Mouse (Mus musculus) right cerebral cortex, postnatal 14 days (tissue): ENCODE results near the gene Hfe.
"Not testable (repeated sequence)": the region's sequence is repeated elsewhere in the genome, so short reads cannot be mapped to it uniquely, and the experiment has no call there.

Source experiments
- DNase-seq: peaks from one replicate; pipeline ENCODE4 v3.0.0; 2022

Gene Hfe

DNA sequence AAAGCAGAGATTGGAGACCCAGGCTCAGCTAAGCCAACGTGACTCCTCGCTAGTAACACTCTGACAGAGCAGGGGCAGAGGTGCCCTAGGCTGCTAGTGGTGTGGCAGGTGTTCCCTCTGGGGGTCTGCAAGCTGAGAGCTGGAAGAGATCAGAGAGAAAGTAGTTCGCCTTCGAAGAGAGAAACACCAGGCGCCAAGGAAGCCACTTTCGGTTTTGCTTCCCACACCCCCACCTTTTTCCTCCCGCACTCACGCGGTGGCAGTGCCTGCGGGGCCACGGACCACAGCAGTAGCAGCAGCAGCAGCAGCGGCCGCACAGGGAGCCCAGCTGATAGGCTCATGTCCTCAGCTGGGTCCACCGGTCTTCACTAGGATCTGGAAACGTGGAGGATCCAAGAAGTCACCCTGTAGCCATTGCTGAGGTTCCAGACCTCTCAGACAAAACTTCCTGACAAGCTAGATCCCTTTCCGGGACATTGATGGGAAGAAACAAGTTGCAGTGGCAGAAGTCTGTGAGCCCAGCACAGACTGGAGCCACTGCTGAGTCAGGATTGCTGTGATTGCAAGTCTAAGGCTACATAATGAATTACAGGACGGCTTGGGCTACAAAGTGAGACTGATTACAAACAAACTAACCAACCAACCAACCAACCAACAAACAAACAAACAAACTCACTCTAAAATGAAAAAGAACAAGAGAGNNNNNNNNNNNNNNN is at the start of gene Hfe:
Hfe (minus strand) TSS at position 481 of the 716 bp plus-strand sequence.
- peak; percentile 32 for DNase-seq

DNA sequence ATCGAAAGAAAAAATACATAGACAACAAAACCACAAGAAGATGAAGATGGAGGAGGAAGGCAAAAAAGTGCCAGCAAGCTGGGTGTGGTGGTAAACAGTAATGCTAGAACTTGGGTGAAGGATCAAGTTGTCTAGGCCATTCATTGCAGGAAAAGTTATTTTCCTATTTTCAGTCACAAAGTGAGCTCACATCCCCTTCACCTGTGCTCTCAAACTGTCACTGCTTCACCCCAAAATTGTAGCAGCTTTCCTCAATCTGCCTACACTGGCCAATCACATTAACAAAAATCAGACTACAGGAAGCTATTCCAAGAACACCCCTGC is 49.2 kb upstream of the Hfe start:
- DNase-seq, result no peak

DNA sequence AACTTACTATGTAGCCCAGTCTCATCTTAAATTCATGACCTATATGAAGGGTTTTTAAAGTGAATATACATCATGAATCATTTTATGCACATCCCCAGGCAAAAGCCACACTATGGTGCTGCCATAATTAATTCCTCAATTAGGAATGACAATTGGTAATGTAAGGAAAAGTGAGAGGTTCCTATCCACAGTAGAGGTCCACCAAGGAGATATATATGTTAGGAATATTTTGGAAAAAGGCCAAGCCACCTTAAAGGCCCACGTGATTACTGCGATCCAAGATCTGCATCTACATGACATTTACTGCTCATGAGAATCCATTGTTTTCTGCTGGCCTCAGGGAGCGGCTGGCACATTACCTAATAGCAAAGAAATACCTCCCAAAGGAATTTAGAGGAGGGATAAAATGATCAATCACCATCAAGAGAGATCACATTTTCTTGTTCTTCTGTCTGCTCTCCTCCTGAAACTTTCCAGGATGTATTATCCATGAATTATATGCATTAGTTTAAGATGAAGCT is 48.7 kb upstream of the Hfe start:
- no peak for DNase-seq

DNA sequence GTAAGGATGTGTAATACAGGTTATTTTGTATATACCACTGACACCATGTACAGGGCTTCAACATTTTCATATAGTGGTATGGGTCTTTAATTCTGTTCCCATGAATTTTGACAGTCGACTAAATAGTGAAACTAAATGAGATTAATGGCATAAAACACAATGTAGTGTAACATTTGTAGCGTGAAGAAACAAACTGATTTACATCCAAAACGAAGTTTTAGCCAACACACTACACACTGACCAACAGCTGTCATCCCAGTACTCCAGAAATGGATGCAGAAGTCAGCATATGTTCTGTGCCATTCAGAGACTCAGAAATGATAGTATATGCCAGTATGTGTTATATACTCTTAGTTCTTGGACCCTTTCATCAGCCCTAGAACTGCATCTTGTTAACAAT is 47.3 kb upstream of the Hfe start:
- no peak for DNase-seq

DNA sequence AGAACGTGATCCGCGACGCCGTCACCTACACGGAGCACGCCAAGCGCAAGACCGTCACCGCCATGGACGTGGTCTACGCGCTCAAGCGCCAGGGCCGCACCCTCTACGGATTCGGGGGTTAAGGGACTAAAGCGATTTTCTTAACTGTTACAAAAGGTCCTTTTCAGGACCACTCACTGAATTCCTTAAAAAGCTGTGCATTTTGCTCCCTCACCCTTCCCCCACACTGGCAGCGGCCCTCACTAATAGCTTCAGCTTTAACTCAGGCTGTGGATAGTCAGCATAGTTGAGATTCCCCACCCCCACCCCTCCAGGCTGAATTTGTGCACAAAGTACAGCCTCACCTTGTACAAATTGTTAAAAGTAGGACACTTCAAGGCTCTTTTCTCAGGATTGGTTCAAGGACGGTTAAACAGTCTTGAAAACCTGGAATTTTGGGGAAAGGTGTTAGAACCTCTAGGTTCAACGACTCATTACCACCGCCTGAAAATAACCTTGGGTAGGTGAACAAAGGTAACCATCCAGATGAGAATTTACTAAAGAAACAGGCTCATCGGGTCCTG is 46.6 kb upstream of the Hfe start:
- no peak for DNase-seq

DNA sequence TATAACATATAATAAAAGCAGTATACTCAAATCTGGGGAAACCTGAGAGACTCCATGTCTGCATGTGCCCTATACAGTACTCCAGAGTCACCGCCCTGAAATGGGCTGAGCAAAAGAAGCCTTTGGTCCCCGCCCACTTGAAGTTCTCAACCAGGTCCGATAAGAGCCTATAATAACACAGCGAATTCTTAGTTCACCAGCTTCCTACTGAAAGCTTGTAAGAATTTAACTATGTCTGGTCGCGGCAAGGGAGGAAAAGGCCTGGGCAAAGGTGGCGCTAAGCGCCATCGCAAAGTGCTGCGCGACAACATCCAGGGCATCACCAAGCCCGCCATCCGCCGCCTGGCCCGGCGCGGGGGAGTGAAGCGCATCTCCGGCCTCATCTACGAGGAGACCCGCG is 46.1 kb upstream of the Hfe start, which contains the start of gene Hist1h4b:
Hist1h4b (plus strand) TSS at position 224 of the 400 bp plus-strand sequence.
- peak; percentile 72 for DNase-seq

DNA sequence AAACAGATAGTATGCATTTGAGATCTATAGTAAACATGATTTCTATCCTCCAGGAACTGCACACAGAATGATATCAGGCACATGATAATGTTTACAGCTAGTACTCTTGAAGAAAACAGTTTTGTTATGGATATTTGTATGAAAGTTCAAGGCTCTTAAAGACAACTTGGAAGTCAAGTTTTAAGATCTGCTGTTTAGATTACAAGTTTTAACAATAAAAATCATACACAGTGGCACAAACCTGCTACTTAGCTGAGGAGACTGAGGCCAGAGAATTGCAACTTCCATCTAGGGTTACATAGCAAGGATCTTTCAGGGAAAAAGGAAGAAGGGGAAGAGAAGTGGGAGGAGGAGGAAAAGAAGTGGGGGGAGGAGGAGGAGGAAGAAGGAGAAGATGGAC is 44.3 kb upstream of the Hfe start:
- DNase-seq, result no peak

DNA sequence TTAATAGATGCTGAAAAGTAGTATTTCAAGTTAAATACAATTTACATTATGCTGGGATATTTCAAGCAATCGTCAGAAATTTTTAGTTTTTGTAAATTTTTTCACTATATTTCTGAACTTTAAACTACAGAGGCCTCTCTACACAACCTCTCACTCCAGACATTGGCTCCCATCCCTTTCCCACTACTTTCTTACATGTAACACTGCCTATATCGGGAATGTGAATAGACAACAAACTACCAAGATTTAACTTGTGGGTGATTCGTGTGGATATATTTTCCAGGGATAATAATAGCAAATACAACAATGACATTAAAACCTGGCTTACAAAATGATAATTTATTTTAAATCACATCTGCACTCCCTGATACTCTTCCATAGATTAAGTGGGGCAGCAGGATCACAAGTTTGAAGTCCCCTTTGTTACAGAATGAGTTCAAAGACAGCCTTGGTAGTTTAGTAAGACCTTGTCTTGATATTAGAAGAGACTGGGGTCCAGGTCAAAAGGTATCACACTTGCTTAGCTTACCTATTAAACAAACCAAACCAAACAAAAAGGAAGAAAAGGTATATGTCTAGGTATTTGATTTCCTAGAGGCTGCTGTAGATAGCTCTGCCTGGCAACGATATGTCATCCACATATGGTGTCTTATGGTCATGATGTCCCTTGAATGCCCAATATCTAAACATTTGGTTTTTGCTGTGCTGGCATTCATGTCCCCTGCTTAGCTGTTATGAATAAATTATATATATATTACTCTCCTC is 42.8 kb upstream of the Hfe start:
- no peak for DNase-seq

DNA sequence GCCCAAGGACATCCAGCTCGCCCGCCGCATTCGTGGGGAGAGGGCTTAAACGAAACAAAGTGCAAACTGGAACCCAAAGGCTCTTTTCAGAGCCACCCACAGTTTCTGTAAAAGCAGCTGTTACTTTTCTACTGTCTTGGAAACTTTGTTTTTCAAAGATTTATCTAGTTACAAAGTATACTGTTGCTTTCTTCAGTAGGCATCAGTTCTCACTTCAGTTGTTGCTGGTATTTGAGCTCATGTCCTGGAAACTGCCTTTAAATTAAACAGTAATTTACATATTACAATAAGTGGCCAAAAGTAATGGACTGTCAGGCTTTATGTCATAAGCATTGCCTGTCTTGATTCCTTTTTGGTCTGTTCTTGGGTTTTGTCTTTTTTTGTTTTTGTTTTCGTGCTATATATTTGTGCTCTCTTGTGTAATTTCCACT is 42.1 kb upstream of the Hfe start:
- DNase-seq, result no peak

DNA sequence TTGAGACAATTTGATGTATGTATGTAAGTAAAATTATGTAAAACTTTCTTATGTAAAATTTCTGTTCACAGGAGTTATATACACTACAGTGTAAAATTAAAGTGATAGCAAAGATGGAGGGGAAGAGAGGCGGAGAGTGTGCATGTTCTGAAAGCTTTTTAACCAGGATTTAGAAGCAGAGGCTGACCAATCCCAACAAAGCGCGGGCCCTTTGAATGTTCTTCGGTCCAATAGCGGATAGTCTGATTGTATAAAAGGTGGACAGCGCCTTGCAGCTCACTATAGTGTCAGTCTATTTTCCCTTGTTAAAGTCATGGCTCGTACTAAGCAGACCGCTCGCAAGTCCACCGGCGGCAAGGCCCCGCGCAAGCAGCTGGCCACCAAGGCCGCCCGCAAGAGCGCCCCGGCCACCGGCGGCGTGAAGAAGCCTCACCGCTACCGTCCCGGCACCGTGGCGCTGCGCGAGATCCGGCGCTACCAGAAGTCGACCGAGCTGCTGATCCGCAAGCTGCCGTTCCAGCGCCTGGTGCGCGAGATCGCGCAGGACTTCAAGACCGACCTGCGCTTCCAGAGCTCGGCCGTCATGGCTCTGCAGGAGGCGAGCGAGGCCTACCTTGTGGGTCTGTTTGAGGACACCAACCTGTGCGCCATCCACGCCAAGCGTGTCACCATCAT is 41.5 kb upstream of the Hfe start, which contains the start of gene Hist1h3b:
Hist1h3b (plus strand) TSS at position 201 of the 675 bp plus-strand sequence.
- peak; percentile 96 for DNase-seq

DNA sequence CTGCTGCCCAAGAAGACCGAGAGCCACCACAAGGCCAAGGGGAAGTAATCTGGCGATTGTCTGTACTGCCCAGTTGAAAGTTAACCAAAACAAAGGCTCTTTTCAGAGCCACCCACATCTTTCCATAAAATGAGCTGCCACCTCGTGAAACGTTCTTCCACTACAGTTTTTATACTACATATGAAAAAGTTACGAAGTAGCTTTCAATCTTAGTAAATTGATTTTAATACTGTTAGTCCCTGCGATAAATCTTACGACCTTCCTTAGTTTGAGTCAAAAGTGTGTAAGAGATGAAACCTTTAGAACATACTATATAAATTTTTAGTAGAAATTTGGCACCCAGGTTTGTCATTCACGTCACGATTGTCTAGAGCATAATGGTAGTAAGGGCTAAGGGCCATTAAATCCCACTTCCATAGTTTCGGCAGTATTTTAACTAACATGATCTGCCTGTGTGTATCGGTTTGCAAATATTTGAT is 40.9 kb upstream of the Hfe start:
- no peak for DNase-seq

DNA sequence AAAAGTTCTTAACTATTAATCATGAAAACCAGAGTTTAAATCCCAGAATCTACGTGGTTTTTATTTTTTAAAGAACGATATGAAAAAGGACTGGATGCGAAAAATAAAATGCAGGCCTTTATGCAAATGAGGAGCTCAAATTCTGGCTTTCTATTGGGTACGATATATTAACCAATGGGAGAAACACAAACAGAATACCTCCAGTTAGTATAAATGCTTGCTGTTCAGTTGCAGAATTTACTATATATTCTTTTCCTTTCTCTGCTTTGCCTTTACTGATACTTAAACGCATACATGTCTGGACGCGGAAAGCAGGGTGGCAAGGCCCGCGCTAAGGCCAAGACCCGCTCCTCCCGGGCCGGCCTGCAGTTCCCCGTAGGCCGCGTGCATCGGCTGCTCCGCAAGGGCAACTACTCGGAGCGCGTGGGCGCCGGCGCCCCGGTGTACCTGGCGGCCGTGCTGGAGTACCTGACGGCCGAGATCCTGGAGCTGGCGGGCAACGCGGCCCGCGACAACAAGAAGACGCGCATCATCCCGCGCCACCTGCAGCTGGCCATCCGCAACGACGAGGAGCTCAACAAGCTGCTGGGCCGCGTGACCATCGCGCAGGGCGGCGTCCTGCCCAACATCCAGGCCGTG is 40.3 kb upstream of the Hfe start, which contains the start of gene Hist1h2ab:
Hist1h2ab (plus strand) TSS at position 288 of the 639 bp plus-strand sequence.
- not testable (repeated sequence) for DNase-seq

DNA sequence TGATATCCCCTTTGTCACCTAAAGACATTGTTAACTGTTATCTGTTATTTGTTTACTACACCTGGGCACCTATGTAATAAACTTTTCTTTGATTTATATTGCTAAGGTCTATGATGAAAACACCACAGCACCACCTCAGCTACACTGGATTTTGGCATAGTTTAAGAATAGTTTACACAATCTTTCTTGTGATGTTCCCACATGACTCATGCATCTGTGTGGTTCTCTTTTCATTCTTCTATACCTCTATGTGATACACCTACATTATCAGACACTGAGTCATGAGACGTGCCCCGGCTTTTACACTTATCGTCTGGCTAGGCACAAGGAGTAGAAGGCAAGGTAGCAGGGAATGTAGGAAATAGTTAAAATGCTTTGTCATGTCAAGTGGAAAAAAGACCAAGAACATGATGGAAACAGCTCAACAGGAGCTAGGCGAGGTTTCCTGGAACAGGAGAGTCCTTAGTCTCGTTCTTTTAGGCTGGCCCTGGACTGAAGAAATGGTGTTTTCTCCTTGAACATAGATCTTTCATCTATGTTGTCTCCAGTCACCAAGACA is 39.0 kb upstream of the Hfe start:
- DNase-seq, result no peak

DNA sequence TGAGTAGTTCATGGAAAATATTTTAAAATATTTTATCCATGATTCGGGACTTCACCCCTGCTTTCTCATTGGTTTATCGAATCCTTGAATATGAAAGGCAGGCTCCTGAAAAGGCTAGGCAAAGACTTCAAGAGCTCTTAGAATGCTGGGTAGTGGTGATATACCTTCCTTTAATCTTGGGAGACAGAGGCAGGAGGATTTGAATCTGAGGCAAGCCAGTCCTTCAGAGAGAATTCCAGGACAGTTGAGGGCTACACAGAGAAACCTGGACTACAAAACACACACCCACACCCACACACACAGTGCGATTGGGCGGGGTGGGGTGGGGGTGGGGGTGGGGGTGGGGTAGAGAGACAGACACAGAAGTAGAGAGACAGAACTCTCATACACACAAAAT is 37.2 kb upstream of the Hfe start:
- DNase-seq, result no peak

DNA sequence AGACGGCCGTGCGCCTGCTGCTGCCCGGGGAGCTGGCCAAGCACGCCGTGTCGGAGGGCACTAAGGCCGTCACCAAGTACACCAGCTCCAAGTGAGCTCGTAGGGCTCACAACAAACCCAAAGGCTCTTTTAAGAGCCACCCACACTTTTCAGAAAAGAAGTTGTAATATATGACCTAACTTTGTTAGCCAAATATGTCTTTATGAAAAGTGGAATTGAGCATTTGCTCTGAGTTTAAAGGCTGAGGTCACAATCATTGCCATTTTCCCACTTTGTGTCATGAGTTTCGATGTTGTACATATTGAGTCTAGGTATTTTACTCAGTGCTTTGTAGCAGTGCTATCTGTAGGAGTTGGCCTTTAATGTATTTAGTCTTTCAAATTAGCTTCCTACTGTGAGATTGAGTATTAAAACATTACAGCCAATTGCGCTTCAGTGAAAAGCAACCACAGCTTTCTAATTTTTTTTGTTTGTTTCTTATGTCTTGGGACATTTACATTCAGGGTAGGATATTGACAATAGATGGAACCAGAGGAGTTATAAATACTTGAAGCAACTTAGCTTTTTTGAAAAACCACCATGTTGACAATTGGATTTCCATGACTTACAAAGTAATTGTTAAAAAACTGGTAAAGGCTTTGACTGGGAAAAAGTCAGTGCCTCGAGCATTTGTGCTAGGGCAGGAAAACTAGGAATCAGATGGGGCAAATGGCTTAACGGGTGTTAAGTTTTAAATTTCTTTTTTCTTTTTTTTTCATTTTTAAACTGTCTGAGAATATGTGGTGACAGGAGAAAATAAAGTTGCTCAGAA is 36.6 kb upstream of the Hfe start:
- DNase-seq, result no peak

DNA sequence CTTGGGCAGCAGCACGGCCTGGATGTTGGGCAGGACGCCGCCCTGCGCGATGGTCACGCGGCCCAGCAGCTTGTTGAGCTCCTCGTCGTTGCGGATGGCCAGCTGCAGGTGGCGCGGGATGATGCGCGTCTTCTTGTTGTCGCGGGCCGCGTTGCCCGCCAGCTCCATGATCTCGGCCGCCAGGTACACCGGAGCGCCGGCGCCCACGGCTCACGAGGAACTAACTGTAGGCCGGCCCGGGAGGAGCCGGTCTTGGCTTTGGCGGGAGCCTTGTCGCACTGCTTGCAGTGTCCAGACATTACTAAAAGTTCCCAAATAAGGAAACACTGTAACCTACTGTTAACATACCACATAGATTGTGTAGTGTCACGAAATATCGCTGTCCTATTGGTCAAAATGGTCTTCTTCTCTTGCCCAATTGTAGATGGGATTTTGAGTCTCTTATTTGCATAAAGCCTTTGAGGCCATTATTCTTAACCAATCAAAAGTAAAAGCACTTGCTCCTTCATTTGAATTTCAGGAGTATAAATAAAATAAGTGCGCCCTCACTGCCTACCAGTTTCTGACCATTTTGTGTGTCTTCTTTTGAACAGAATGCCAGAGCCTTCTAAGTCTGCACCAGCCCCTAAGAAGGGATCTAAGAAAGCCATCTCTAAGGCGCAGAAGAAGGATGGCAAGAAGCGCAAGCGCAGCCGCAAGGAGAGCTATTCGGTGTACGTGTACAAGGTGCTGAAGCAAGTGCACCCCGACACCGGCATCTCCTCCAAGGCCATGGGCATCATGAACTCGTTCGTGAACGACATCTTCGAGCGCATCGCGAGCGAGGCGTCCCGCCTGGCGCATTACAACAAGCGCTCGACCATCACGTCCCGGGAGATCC is 35.8 kb upstream of the Hfe start, which contains the start of gene Hist1h2bb:
Hist1h2bb (plus strand) TSS at position 534 of the 880 bp plus-strand sequence.
- DNase-seq, result peak; percentile 52

DNA sequence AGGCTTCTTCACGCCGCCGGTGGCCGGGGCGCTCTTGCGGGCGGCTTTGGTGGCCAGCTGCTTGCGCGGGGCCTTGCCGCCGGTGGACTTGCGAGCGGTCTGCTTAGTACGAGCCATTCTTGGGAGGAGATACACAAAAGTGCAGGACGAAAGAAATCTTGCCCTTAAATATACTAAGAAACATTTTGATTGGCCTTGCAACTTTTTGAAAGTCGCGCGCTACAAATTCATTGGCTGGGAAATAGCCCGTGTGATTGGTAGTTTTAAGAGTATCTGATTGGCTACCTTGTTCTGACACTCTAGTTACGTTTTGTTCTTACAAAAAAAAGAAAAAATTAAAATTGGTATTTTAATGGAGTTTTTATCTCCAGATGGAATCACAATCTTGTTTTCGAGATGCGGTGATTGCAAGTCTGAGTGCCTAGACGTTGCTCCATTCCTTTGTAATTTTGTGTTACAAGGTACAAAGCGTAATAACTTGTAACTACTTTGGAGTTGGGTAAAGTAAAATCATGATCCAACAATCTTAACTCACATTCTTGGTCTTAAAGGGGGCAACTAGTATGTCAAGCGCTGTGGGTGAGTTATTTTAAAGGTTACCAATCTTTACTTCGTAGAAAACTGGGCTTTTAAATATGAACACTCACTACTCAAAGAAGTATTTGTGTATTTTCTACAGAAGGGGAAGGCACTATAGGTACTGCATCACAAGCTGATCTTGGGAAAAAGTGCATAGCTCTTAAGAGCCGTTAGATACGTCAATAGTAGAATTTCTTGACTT is 34.9 kb upstream of the Hfe start, which contains the start of gene Hist1h3c:
Hist1h3c (minus strand) TSS at position 222 of the 781 bp plus-strand sequence.
- DNase-seq, result peak; percentile 85

DNA sequence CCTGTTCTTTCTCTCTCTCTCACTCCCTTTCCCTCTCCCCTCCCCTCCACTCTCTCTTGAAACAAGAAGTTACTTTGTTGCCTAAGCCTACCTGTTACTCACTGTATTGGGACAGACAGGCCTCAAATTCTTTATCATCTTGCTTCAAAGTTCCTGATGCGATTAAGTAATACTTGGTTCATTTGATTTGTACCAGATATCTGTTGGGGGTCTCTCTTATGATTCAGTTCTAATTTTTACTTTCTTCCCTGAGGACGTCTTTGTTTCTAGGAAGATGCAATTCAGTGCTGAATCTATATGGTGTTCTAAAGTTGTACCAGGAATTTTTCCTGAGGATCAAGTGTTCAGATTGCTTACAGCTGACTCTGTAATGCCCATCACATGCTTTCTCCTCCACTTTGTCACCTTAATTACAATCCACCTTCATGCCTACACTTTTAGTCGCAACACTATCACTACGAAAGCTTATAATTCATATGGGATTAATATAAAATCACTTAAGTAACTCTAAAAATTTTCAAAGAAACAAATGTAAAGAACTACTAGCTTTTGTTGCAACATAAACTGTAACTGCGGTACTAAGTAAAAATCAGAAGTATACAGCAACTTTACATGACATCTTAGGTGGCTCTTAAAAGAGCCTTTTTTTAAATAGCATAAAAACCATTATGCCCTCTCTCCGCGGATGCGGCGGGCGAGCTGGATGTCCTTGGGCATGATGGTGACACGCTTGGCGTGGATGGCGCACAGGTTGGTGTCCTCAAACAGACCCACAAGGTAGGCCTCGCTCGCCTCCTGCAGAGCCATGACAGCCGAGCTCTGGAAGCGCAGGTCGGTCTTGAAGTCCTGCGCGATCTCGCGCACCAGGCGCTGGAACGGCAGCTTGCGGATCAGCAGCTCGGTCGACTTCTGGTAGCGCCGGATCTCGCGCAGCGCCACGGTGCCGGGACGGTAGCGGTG is 34.0 kb upstream of the Hfe start:
- DNase-seq, result no peak
